Mouse (Mus musculus): ENCODE measurements around the gene Pdzd7. TPM values are rescaled to one million over a fixed set of nuclear protein-coding genes. Genes with fewer than 3 reads are reported as not detected.

Gene Pdzd7
- polyA plus RNA-seq, 1 experiment: 0.74 TPM

GRCm38 (mm10) chr19:45003740-45004516 is 41.6 kb downstream of the Pdzd7 start:
- Histone ChIP-seq H3K4me3 (ENCODE audit: insufficient read depth, low read length) (no peak overlapping the region), H3K27ac (ENCODE audit: insufficient read depth, low read length) (no peak overlapping the region), H3K4me1 (ENCODE audit: control insufficient read depth, insufficient read depth, low read length) (peaks cover 8% of the 10 kb centered on the region)
- TF ChIP-seq CTCF (IDR thresholded peaks at IDR 0.05; ENCODE audit: borderline replicate concordance, insufficient read depth, low read length) (no peak), POLR2A (IDR thresholded peaks at IDR 0.05; ENCODE audit: low read depth, low read length) (0 out of 2 replicates have a peak, but pooled peaks have one; percentile 1)

- H3K4me3 ChIP-seq (ENCODE audit: insufficient read depth, low read length): no peak overlapping the region
- no peak overlapping the region for H3K27ac ChIP-seq (ENCODE audit: insufficient read depth, low read length)
- no peak for TF ChIP-seq CTCF (IDR thresholded peaks at IDR 0.05; ENCODE audit: borderline replicate concordance, insufficient read depth, low read length)
- TF ChIP-seq POLR2A (IDR thresholded peaks at IDR 0.05; ENCODE audit: low read depth, low read length): no peak
- peaks cover 3% of the 10 kb centered on the region for H3K4me1 ChIP-seq (ENCODE audit: control insufficient read depth, insufficient read depth, low read length)
These were observed 43.2 kb downstream of the Pdzd7 start for GRCm38 (mm10) chr19:45002301-45002700.

- H3K4me3 ChIP-seq (ENCODE audit: insufficient read depth, low read length): no peak overlapping the region
- H3K27ac ChIP-seq (ENCODE audit: insufficient read depth, low read length): no peak overlapping the region
- no peak for TF ChIP-seq CTCF (IDR thresholded peaks at IDR 0.05; ENCODE audit: borderline replicate concordance, insufficient read depth, low read length)
- TF ChIP-seq POLR2A (IDR thresholded peaks at IDR 0.05; ENCODE audit: low read depth, low read length): no peak
- H3K4me1 ChIP-seq (ENCODE audit: control insufficient read depth, insufficient read depth, low read length): no peaks in the 10 kb centered on the region
These were observed 45.9 kb downstream of the Pdzd7 start for GRCm38 (mm10) chr19:44999647-45000046.

- TF ChIP-seq CTCF (IDR thresholded peaks at IDR 0.05; ENCODE audit: borderline replicate concordance, insufficient read depth, low read length): no peak
- TF ChIP-seq POLR2A (IDR thresholded peaks at IDR 0.05; ENCODE audit: low read depth, low read length): no peak
- Histone ChIP-seq H3K4me1 (ENCODE audit: control insufficient read depth, insufficient read depth, low read length) (no peaks in the 10 kb centered on the region), H3K27ac (ENCODE audit: insufficient read depth, low read length) (no peak overlapping the region), H3K4me3 (ENCODE audit: insufficient read depth, low read length) (no peak overlapping the region)
These were observed 47.7 kb downstream of the Pdzd7 start for GRCm38 (mm10) chr19:44997786-44998185.

GRCm38 (mm10) chr19:44992712-44993111 is 52.8 kb downstream of the Pdzd7 start:
- H3K27ac ChIP-seq (ENCODE audit: insufficient read depth, low read length): no peak overlapping the region
- 0 out of 2 replicates have a peak, but pooled peaks cover 4% of the 10 kb centered on the region for H3K4me1 ChIP-seq (ENCODE audit: control insufficient read depth, insufficient read depth, low read length)
- TF ChIP-seq CTCF (IDR thresholded peaks at IDR 0.05; ENCODE audit: borderline replicate concordance, insufficient read depth, low read length): no peak
- no peak for TF ChIP-seq POLR2A (IDR thresholded peaks at IDR 0.05; ENCODE audit: low read depth, low read length)
- no peak overlapping the region for H3K4me3 ChIP-seq (ENCODE audit: insufficient read depth, low read length)

- TF ChIP-seq POLR2A (IDR thresholded peaks at IDR 0.05; ENCODE audit: low read depth, low read length) (no peak), CTCF (IDR thresholded peaks at IDR 0.05; ENCODE audit: borderline replicate concordance, insufficient read depth, low read length) (no peak)
- 0 out of 2 replicates have a peak, but pooled peaks cover 4% of the 10 kb centered on the region for H3K4me1 ChIP-seq (ENCODE audit: control insufficient read depth, insufficient read depth, low read length)
- no peak overlapping the region for H3K27ac ChIP-seq (ENCODE audit: insufficient read depth, low read length)
- H3K4me3 ChIP-seq (ENCODE audit: insufficient read depth, low read length): no peak overlapping the region
These were observed 53.3 kb downstream of the Pdzd7 start for GRCm38 (mm10) chr19:44992246-44992645.

GRCm38 (mm10) chr19:44991031-44991430 is 54.5 kb downstream of the Pdzd7 start:
- H3K4me1 ChIP-seq (ENCODE audit: control insufficient read depth, insufficient read depth, low read length): 0 out of 2 replicates have a peak, but pooled peaks cover 4% of the 10 kb centered on the region
- no peak overlapping the region for H3K27ac ChIP-seq (ENCODE audit: insufficient read depth, low read length)
- TF ChIP-seq POLR2A (IDR thresholded peaks at IDR 0.05; ENCODE audit: low read depth, low read length) (no peak), CTCF (IDR thresholded peaks at IDR 0.05; ENCODE audit: borderline replicate concordance, insufficient read depth, low read length) (no peak)

GRCm38 (mm10) chr19:44989567-44990495 is 55.7 kb downstream of the Pdzd7 start:
- TF ChIP-seq CTCF (IDR thresholded peaks at IDR 0.05; ENCODE audit: borderline replicate concordance, insufficient read depth, low read length) (no peak), POLR2A (IDR thresholded peaks at IDR 0.05; ENCODE audit: low read depth, low read length) (no peak)
- Histone ChIP-seq H3K27ac (ENCODE audit: insufficient read depth, low read length) (no peak overlapping the region), H3K4me3 (ENCODE audit: insufficient read depth, low read length) (peak overlapping the region; percentile 54), H3K4me1 (ENCODE audit: control insufficient read depth, insufficient read depth, low read length) (0 out of 2 replicates have a peak, but pooled peaks cover 4% of the 10 kb centered on the region)

More at GRCm38 (mm10) chr19:44991031-44991430, 54.5 kb downstream of the Pdzd7 start:
- no peak overlapping the region for H3K4me3 ChIP-seq (ENCODE audit: insufficient read depth, low read length)

- Histone ChIP-seq H3K4me1 (ENCODE audit: control insufficient read depth, insufficient read depth, low read length) (0 out of 2 replicates have a peak, but pooled peaks cover 4% of the 10 kb centered on the region), H3K27ac (ENCODE audit: insufficient read depth, low read length) (no peak within 1 kb of the TSS), H3K4me3 (ENCODE audit: insufficient read depth, low read length) (peak within 1 kb of the TSS; percentile 54)
- TF ChIP-seq POLR2A (IDR thresholded peaks at IDR 0.05; ENCODE audit: low read depth, low read length) (peak; percentile 32; the same call in 1 of the 2 replicates), CTCF (IDR thresholded peaks at IDR 0.05; ENCODE audit: borderline replicate concordance, insufficient read depth, low read length) (no peak)
These were observed 56.5 kb downstream of the Pdzd7 start, which contains the start of gene Sema4g for GRCm38 (mm10) chr19:44988831-44989566. TSS of gene Sema4g (plus strand) at chr19:44989101.
